Mouse (Mus musculus): ENCODE data around the gene Foxd3.

Gene Foxd3

DNA sequence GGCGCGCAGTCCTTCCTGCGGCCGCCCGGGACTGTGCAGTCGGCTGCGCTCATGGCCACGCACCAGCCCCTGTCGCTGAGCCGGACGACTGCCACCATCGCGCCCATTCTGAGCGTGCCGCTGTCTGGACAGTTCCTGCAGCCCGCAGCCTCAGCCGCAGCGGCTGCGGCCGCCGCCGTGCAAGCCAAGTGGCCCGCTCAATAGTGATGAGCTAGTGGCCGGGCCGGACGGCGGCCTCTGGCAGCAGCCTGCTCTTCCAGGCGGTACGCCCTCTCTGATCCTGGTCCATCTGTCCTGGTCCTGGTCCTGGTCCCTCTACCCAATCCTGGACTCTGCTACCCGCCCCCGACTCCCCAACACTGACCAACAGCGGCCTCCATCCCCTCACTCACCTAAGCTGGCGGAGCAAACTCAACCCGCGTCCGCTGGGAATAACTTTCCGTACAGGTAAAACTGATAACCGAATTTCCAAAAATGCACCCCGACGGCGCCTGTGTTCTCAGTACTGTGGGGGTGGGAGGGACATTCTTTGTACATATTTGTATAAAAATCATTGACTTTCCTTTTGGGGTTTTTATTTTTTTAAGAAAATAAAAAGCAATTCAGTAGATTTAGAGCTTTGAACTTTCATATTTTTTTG lies 1.9 kb downstream of the Foxd3 start:
- DNase-seq = peak; percentile 39 to 49

DNA sequence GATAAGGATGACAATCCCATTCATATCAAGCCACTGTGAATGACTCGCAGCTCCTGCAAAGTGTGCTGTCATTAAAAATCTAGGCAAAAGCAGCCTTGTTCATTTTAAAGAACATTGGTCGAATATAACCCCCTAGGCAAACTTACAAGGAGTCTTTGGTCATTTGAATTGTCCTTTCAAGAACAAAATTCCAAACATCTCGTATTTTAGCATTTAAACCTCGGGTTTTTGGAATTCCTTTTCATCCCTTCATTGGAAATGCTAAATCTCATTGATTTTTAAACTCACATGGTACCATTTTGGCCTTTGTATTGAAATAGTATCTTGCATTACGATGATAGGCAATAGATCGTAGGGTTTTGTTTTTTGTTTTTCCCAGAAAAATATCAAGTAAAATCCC lies 2.8 kb downstream of the Foxd3 start:
- no peak for DNase-seq

DNA sequence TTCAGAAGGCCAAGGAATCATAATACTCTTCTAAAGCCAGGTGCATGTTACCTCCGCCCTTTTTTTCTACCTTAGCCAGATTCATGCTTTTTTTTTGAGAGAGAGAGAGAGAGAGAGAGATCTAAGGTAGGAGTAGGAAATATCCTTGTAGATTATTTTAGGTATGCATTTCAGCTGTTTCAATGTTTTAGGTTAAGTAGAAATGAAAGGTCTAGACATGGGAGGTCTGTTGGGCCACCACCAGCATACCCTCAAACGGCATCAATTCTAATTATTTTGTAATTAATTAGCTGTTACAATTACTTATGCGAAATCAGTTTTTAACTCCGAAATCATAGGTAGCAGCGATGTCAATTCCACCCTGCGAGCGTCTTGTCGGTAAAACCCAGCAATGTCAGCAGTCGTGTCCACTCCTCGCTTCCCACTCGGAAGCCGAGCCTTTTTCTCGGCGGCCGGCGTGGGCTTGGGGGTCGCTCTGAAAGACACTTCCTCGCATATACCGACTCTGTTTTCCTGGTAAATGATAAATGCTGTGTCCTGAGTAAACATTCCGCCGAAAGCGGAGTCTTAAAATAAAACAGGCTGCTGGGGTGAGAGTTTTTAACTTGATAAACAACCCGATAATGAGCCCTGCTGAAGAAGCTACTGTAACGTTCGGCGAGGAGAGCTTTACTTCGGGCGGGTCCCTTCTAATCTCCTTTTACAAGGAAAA lies 3.4 kb downstream of the Foxd3 start:
- DNase-seq = peak; percentile 32 to 46

DNA sequence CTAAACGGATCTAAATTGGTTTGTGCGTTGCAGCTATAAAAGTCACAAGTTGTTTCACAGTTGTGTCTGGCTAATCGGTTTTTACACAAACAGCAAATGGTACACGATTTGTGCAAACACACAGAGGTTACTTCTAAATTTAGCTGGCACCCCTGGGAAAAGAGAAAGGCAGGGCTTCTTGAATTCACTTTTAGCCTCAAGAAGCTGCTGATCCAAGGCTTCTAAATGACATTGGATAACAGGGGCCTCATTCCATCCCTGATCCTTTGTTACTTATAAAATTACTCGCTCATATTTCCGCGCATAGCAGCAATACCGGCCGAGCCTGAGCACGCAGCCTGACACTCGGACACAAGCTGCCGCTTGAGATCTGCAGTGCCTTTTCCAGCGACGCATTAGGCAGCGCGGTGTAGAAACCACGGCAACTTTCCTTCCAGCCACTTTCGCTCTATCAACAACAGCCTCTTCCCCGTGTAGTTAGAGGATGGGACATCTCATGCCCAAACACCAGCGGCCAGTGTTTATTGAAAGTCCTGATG lies 4.0 kb downstream of the Foxd3 start:
- DNase-seq = peak; percentile 47 to 65

DNA sequence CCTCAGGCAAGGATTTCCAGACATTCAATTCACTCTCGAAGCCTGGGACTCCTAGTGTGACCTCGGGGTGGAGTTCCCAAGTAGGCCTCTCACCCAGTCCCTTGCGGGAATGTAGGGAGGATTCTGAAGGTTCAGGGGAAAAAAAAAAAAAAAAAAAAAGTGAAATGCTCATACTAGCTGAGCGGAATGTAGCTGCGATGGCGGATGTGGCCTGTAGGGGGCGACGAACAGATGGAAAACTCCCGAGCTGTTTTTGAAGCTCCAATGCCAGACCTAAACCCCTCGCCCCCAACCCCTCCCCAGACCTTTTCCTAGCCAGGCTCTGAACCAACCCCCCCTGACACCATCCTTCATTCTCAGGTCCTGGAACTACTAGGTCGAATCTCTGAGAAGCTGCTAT lies 4.9 kb downstream of the Foxd3 start:
- peak; percentile 89 to 90 for DNase-seq

DNA sequence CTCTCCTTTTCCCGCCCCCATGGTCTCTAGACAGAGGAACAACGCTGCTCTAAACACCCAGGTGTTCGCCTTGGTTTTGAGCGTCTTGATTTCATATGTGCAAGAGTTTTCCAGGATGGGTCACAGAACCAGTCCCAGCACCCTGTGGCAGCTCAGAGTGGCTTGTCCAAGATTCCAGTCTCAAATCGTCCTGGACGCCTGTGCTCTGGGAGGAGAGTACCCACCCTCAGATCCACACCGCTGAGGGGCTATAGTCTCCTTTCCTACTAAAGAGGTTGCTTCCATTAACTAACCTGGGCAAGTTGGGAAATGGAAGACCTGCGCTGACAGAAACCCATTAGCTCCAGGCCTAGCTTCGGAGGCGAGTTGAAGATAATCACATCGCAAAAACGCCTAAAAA lies 5.9 kb downstream of the Foxd3 start:
- no peak for DNase-seq

DNA sequence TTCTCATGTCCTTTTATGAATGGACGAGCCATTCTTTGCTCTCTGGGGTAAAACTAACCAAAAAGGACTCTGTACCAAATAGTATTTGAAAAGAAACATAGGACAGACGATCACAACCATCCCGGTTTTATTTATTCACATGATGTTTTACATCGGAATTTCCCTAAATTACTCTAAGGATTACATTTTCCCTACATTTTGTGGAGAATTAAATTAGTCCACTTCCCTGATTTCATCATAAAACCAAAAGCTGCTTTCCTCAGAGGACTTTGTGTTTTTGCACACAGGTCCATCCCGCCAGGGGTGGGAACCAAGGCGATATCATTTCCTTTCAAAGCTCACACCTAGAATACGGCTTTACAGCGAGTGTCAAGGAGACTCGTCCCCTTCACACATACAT lies 6.3 kb downstream of the Foxd3 start:
- DNase-seq = peak in 1 of 2 experiments; percentile 2

DNA sequence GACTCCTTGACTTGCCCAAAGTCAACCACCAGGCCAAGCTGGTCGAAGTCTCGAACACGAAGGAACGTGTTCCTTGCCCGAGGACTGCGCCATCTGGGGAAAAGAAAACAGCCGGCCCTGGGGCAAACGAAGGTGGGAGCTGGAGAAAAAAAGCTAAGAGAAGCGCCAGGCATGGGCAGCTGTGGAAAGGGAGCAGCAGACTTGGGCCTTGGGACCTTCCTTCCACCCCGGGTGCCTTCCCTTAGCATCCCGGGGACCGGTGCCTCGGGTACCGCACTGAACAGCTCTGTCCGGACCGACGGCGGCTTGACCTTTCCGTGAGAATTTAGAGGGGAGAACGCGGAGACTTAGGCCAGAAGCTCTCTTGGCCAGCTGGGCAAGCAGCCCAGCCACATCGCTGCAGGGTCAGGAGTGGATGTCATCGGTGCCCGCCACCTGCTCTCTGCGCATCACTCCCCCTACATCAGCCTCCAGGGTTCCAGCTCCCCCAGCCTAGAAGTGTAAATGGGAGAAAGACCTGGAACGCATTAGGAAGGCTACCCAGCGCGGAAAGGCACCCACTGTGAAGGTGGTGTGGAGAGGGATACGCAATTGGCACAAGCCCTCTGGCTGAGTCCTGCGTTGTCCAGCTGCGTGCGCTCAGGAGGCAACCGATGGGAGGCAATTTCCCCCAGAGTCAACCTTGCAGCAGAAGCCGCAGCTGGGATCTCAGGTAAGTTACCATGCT lies 6.9 kb downstream of the Foxd3 start:
- peak in 1 of 2 experiments; percentile 11 for DNase-seq

DNA sequence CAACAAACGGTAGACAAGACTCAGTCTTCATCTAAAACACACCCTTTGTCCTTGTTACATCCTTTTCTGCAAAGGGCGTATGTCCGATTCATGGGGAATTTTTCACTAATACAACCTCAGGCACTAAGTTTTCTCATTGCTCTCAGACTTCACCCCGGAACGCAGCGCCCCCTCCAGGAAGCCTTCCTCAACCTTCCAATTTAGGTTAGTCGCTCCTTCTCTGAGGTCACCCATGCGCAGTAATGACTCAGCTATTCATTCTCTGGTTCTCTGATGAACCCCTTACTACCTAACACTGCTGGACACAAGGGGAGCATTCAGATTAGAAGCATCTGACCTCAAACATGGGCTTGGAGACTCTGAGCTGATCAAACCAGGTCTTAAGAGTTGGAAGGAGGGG lies 7.6 kb downstream of the Foxd3 start:
- DNase-seq = peak; percentile 32 to 52

DNA sequence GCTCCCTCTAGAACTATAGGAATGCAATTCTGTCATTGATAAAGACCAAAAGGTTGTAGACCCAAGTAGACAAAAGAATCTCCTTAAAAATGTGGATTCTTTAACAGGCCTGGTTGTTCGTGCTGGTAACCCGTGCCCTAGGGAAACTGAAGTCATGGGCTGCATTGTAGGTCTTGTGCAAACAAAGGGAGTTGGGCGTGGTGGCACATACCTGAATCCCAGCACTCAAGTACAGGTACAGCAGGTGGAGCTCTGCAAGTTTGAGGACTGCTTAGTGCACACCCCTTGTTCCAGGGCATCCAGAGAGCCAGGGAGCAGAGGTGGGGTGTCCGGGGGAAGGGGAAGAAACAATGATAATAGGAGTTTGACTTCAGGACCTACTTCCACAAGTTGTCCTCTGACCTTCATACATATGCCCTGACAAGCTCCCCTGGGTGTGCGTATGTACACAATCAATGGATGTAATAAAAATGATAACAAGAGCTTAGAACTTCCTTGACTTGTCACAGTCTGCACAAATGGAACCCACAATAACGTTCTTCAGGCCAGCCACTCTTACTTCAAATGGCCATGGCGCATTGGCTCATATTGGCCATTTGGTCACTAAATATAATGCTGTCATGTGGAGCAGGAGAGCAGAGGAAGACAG lies 14.2 kb downstream of the Foxd3 start:
- DNase-seq = no peak

DNA sequence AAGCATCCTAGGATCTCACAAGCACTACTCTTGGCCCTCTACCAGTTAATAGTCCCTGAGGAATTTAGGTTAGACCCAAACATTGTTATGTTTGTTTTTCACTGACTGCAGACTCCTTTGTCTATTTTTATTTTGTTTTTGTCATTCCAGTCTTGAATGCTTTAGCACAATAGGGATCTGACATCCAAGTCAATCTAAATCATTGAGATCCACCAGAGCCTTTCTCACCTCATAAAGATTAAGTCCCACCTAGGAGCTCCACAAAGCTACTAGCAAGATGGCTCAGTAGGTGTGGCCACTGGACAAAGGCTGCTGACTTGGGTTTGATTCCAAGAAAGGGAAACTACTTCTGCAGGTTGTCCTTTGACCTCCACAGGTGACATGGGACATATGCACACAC lies 19.1 kb downstream of the Foxd3 start:
- DNase-seq = no peak

DNA sequence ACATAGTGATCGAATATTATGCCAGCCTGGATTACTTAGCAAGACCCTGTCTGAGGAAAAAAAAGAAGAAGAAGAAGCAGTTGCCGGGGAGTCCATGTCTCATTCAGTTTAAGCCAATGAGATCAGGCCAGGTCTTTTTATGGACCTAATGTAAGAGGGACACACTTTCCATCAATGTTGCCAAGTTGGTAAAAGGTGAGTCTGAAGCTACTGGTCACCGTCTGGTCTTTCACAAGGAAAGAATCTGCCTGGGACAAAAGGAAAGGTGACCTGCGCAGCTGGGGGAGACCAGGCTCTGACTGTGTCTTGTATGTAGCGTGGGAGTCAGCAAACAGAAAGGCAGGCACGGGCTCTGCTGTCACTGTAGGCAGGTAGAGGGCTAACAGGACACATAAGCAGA lies 27.8 kb downstream of the Foxd3 start:
- no peak for DNase-seq

DNA sequence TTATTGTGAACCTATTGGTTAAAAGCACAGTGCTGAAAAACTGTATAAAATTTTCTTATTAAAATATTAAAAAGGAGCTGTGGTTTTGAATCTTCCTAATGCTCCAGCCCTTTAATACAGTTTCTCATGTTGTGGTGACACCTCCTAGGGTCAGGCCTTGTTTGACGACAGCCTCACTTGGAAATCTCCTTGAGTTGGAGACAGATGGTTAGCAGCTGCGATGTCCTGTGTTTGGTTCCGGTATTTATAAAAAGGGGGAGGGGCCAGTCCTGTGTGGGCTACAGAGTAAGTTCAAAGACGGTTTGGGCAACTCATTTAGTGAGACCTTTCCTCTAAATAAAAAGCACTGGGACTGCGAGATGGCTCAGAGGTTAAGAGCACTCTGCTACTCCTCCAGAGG lies 30.2 kb downstream of the Foxd3 start:
- DNase-seq = no peak
